Mouse (Mus musculus): Measurements from ENCODE around the gene Htra2.

- TF ChIP-seq CTCF (IDR thresholded peaks at IDR 0.05; ENCODE audit: borderline replicate concordance, extremely low read depth, insufficient read depth, insufficient read length): no peak
- no peak for TF ChIP-seq POLR2A (IDR thresholded peaks at IDR 0.05; ENCODE audit: borderline replicate concordance, extremely low read depth, insufficient read depth, insufficient read length, poor library complexity, severe bottlenecking)
These were observed 14.5 kb downstream of the Htra2 start for GRCm38 (mm10) chr6:83040601-83041000.
